Mouse (Mus musculus) MEL (cell line): ENCODE results near the gene Nat8f1.
"Not testable (repeated sequence)": the region's sequence is repeated elsewhere in the genome, so short reads cannot be mapped to it uniquely, and the experiment has no call there.

Experiments
- CTCF ChIP-seq, 3 experiments: IDR thresholded peaks in 2 of 3; conservative IDR thresholded peaks in 1 of 3; 2 replicates each; pipeline ENCODE4 v1.5.1; 2011 to 2012; ENCODE audit warnings: low read length in 3 of 3, low read depth in 2 of 3, mild to moderate bottlenecking in 2 of 3, improper control_type of control experiment in 1 of 3, inconsistent platforms in 1 of 3, mixed read lengths in 1 of 3, moderate library complexity in 1 of 3; ENCODE audit not compliant: control insufficient read depth in 1 of 3, insufficient read depth in 1 of 3, poor library complexity in 1 of 3, severe bottlenecking in 1 of 3
- MAX ChIP-seq: IDR thresholded peaks from 2 replicates; pipeline ENCODE4 v1.6.1; 2011; ENCODE audit warnings: low read length, improper control_type of control experiment

GRCm38 (mm10) chr6:85895061-85895648, 20.3 kb downstream of the Nat8f1 start:
- TF ChIP-seq MAX = not testable (repeated sequence)
- peak; percentile 49 to 55 (median 50); a peak in 5 of 6 replicates for TF ChIP-seq CTCF (IDR thresholded peaks at IDR 0.05 in 2 of 3, conservative IDR thresholded peaks at IDR 0.05 in 1 of 3; ENCODE audit: control insufficient read depth in 1 of 3, insufficient read depth in 1 of 3, low read depth in 2 of 3, low read length in 3 of 3, poor library complexity in 1 of 3, severe bottlenecking in 1 of 3)
